Mouse (Mus musculus): ENCODE measurements around the gene Olfr641. TPM values are rescaled to one million over a fixed set of nuclear protein-coding genes. Genes with fewer than 3 reads are reported as not detected.

Gene Olfr641
- not detected for total RNA-seq (2021)
- long read RNA-seq, experiment 1: 0 reads
- long read RNA-seq, experiment 2: 0 reads

DNA sequence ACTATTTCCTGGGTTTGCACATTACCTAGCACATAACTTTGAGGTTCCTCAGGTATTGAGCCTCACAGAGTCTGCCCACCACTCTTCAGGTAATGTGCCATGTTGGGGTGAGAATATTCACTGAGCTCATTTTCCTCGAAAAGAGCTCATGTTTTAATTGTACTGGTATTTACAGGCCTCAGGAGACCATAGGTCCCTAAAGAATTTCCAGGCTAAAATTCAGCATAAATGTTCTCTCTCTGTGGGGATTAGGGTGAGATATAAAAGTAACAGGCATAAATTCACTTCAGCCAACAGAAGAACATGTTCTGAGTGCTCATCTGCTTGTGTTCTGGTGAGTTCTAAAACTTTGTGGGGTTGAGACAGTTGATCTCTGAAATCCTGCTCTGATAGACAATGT lies at the start of gene Olfr641:
Gene Olfr641 (plus strand): TSS at position 301 of the 400 bp plus-strand sequence.
- no peak for DNase-seq

DNA sequence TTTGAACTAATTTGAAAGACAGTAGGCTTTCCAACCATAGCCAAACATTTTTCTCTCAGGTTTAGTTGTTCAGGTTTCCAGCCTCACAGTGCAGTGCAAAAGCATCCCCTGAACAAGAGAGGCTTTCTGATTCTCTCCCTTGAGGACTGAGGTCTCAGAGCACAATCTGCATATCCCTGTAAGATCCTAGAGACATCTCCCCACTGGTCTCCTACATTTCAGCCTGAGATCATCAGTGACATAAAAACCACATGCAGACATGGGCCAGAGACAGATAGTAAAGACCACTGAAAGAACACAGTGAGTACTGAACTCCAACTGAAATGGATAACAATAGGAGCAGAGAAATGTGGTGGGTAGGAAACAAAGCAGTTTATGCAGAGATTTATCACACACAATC lies 36.8 kb upstream of the Olfr641 start, which contains the start of gene Olfr638:
Gene Olfr638 (plus strand): TSS at position 301 of the 400 bp plus-strand sequence.
- no peak for DNase-seq

DNA sequence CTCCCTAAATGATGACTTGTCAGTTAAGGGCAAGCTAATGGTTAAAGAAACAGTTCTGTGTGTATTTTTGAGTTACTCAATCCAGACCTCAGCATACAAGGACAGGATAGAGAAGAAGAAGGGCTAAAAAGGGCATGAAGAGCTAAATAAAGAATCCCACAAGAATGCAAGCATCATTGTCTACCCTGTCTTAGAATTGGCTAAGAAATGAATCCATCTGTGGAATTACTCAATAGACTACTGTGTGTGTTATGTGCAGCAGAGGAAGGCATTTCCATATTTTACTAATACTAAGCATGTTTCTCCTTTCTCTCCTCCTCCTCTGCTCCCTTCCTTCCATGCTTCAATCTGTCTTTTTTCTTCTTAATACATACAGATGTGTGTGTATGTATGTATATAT lies 36.1 kb upstream of the Olfr641 start:
- DNase-seq: no peak

DNA sequence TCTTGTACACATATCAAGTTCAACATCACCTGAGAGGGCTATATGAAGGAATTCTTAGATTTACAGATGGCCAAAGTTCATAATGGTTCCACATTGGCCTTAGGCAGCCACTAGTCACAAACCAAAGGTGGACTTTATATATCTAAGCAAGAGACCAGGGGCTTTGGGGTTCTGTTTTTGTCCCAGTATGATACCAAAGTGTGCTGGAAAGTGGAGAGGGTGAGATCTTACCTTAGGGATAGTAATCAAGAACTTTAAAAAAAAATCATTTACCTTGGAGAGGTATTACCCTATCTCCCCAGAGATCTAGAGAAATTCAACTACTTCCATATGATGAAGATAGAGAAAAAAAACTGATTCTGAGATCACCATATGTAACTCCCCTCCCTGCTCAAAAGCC lies 18.0 kb upstream of the Olfr641 start, which contains the start of gene Olfr639:
Gene Olfr639 (minus strand): TSS at position 101 of the 400 bp plus-strand sequence.
- no peak for DNase-seq

DNA sequence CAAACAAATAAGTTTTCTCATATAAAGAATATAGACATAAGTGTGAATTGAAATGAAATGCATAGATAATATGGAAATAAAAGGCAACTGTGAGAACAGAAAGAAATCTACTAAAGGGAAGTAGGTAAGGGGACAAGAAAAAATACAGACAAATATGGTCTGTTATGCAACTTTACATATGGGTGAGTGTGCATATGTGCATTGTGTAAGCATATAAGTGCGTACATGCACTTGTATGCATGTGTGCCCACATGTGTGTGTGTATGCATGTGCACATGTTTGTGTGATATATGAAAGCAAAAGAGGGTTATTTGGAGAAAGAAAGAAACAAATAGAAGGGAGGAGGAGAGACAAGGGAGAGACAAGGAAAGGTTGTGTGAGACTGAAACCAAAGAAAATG lies 16.3 kb upstream of the Olfr641 start:
- DNase-seq: no peak

DNA sequence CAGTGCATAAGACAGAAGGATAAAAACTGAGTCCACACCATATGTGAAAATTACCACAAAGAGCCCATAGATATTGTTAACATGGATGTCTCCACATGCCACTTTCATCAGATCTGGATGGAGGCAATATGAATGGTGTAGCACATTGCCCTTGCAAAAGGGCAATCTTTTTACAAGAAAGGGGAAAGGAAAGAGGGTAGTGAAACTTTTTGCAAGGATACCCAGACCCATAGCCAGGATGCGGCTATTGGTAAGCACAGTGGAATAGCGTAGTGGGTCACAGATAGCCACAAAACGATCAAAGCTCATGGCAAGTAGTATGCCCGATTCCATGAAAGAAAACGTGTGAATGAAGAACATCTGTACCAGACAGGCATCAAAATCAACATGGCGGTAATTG lies 13.6 kb upstream of the Olfr641 start:
- DNase-seq: no peak

GRCm38 (mm10) chr7:104025473-104025872 lies 9.8 kb upstream of the Olfr641 start, which contains the start of gene Olfr640:
TSS of gene Olfr640 (minus strand) at chr7:104025573.
- DNase-seq: no peak

- no peak for DNase-seq
Measured at GRCm38 (mm10) chr7:104026978-104027377, 8.3 kb upstream of the Olfr641 start.

- DNase-seq: no peak
Measured at GRCm38 (mm10) chr7:104050745-104051144, 15.5 kb downstream of the Olfr641 start.

- no peak for DNase-seq
Measured at GRCm38 (mm10) chr7:104052566-104052965, 17.3 kb downstream of the Olfr641 start, which contains the start of gene Olfr642. TSS of gene Olfr642 (minus strand) at chr7:104052666.

DNA sequence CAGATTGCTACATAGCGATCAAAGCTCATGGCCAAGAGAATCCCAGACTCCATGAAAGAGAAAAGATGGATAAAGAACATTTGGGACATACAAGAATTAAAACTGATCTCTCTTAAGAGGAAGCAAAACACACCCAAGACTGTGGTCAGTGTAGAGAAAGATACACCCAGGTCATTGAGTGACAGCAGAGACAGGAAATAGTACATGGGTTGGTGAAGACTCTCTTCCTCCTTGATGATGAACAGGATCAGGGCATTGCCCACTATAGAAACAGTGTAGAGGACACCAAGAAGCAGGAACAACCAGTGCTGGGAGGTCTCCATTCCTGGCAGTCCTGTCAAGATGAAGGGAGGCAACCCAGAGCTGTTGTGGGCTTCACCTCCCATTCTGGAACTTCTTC lies 24.0 kb downstream of the Olfr641 start:
- no peak for DNase-seq

GRCm38 (mm10) chr7:104061345-104061744 lies 26.1 kb downstream of the Olfr641 start, which contains the start of gene 4930516K23Rik:
TSS of gene 4930516K23Rik (minus strand) at chr7:104061445.
- no peak for DNase-seq

DNA sequence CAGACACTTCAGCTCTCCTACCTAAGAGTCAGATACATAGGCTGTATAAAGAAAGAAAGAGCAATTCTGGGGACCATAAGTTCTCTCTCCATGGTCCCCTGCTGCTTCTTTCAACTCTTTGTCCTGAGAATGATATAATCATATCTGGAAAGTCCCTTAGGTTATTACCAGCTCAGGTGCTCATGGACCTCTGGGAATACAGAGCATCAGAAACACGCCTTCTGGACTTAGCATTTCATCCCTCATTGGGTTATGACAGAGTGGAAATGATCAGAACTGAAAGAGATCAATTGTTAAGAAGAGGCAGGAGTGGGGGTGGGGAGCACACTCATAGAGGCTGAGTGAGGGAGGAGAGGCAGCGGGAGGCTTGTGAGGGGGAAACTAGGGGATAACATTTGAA lies 36.5 kb downstream of the Olfr641 start, which contains the start of gene Olfr644:
Gene Olfr644 (minus strand): TSS at position 101 of the 400 bp plus-strand sequence.
- DNase-seq: no peak

GRCm38 (mm10) chr7:104085365-104085764 lies 50.1 kb downstream of the Olfr641 start, which contains the start of gene Olfr645:
TSS of gene Olfr645 (minus strand) at chr7:104085465.
- DNase-seq: no peak

Other genes starting within 250 kb of the Olfr641 start
- not detected for gene Olfr67, start 243.6 kb upstream of the Olfr641 start, total RNA-seq (2021)
- 1,000 to 10,000 TPM; 1,004 to 1,120 TPM for gene Hbb-bt, start 221.4 kb upstream of the Olfr641 start, total RNA-seq (2021)
- gene Hbb-bs, start 207.3 kb upstream of the Olfr641 start, total RNA-seq (2021): over 10,000 TPM; 10,167 to 10,648 TPM
- not detected for gene Hbb-bh2, start 194.9 kb upstream of the Olfr641 start, total RNA-seq (2021)
- gene Hbb-bh1, start 192.3 kb upstream of the Olfr641 start, total RNA-seq (2021): not detected
- not detected for gene Hbb-y, start 182.2 kb upstream of the Olfr641 start, total RNA-seq (2021)
- not detected for gene Olfr66, start 149.2 kb upstream of the Olfr641 start, total RNA-seq (2021)
- gene Olfr64, start 141.0 kb upstream of the Olfr641 start, total RNA-seq (2021): not detected
- not detected for gene Olfr65, start 132.0 kb upstream of the Olfr641 start, total RNA-seq (2021)
- not detected for gene Olfr631, start 106.6 kb upstream of the Olfr641 start, total RNA-seq (2021)
- not detected for gene Olfr632, start 101.1 kb upstream of the Olfr641 start, total RNA-seq (2021)
- gene Olfr633, start 91.0 kb upstream of the Olfr641 start, total RNA-seq (2021): not detected
- gene Olfr635, start 64.3 kb upstream of the Olfr641 start, total RNA-seq (2021): not detected
- gene Olfr638, start 36.7 kb upstream of the Olfr641 start, total RNA-seq (2021): not detected
- under 1 TPM; 0.05 TPM for gene Olfr639, start 18.1 kb upstream of the Olfr641 start, total RNA-seq (2021)
- not detected for gene Olfr640, start 9.9 kb upstream of the Olfr641 start, total RNA-seq (2021)
- not detected for gene Olfr642, start 17.2 kb downstream of the Olfr641 start, total RNA-seq (2021)
- gene 4930516K23Rik, start 26.0 kb downstream of the Olfr641 start, total RNA-seq (2021): not detected
- gene Olfr644, start 36.4 kb downstream of the Olfr641 start, total RNA-seq (2021): not detected
- gene Olfr645, start 50.0 kb downstream of the Olfr641 start, total RNA-seq (2021): not detected
- not detected for gene Olfr646, start 69.4 kb downstream of the Olfr641 start, total RNA-seq (2021)
- not detected for gene Ubqln5, start 94.4 kb downstream of the Olfr641 start, total RNA-seq (2021)
- not detected for gene Olfr643, start 102.0 kb downstream of the Olfr641 start, total RNA-seq (2021)
- not detected for gene Ubqln3, start 107.8 kb downstream of the Olfr641 start, total RNA-seq (2021)
- gene Ubqlnl, start 115.1 kb downstream of the Olfr641 start, total RNA-seq (2021): not detected
- gene Olfm5, start 129.4 kb downstream of the Olfr641 start, total RNA-seq (2021): not detected
- not detected for gene Olfr648, start 147.9 kb downstream of the Olfr641 start, total RNA-seq (2021)
- gene Olfr649, start 160.5 kb downstream of the Olfr641 start, total RNA-seq (2021): not detected
- gene Trim6, start 183.3 kb downstream of the Olfr641 start, total RNA-seq (2021): under 1 TPM; 0.30 to 0.67 TPM
- gene Trim34a, start 209.0 kb downstream of the Olfr641 start, total RNA-seq (2021): 1 to 10 TPM; 3.9 to 4.7 TPM